Mouse (Mus musculus) hindbrain, embryonic 14.5 days (tissue): Measurements from ENCODE around the gene Gm4922. TPM values are rescaled to one million over a fixed set of nuclear protein-coding genes. Genes with fewer than 3 reads are reported as not detected.

Experiments used
- ATAC-seq: fragments of 200-750 bp; cut with Nextera tagmentation; 2 replicates; pipeline ENCODE4 v1.8.0; 2017; ENCODE audit warnings: moderate number of reproducible peaks, mild to moderate bottlenecking, moderate TSS enrichment, moderate library complexity; ENCODE audit not compliant: low FRiP score
- DNase-seq: peaks from one replicate; pipeline ENCODE4 v3.0.0-alpha.2; 2015; ENCODE audit warnings: low spot score
- H3K27ac ChIP-seq: fragments of 300-500 bp; sonication (generic); 2 replicates; pipeline ENCODE4 v1.5.1; 2014; ENCODE audit warnings: mild to moderate bottlenecking, moderate library complexity
- H3K27me3 ChIP-seq: fragments of 300-500 bp; sonication (generic); 2 replicates; pipeline ENCODE4 v1.6.1; 2014; ENCODE audit warnings: mild to moderate bottlenecking, low read length, mixed read lengths; ENCODE audit not compliant: control insufficient read depth, insufficient read depth
- H3K36me3 ChIP-seq: fragments of 300-500 bp; sonication (generic); replicated peaks from 2 replicates; pipeline ENCODE4 v1.6.1; 2014; ENCODE audit not compliant: control insufficient read depth, insufficient read depth
- H3K4me1 ChIP-seq: fragments of 300-500 bp; sonication (generic); replicated peaks from 2 replicates; pipeline ENCODE4 v1.6.1; 2014; ENCODE audit warnings: antibody characterized with exemption, low read length, mixed read lengths; ENCODE audit not compliant: control insufficient read depth, insufficient read depth
- H3K4me2 ChIP-seq: fragments of 300-500 bp; sonication (generic); replicated peaks from 2 replicates; pipeline ENCODE4 v1.6.1; 2014; ENCODE audit warnings: mild to moderate bottlenecking, moderate library complexity
- H3K4me3 ChIP-seq: fragments of 300-500 bp; sonication (generic); replicated peaks from 2 replicates; pipeline ENCODE4 v1.5.1; 2014; ENCODE audit warnings: mild to moderate bottlenecking, low read length
- H3K9ac ChIP-seq: fragments of 300-500 bp; sonication (generic); 2 replicates; pipeline ENCODE4 v1.6.1; 2014
- H3K9me3 ChIP-seq: fragments of 300-500 bp; sonication (generic); 2 replicates; pipeline ENCODE4 v1.6.1; 2016; ENCODE audit warnings: low read length; ENCODE audit not compliant: control insufficient read depth
- WGBS: fragments of 180-500 bp; shearing (Covaris S2); extraction: QIAGEN DNeasy Blood & Tissue Kit; methylation state at CpG from one replicate; pipeline ENCODE4 v1.1.7; 2014; 5-methylcytosine and 5-hydroxymethylcytosine counted together
- polyA plus RNA-seq: library from polyadenylated mRNA; unstranded; fragments of >200 nt; fragmentation: Nextera tagmentation; extraction: Ambion mirVana; gene quantifications from 2 replicates; pipeline ENCODE4 v1.2.1, GENCODE M21; 2014

Gm4922 gene
- polyA plus RNA-seq, 1 experiment from 2014 or later = 0.28 TPM

- H3K27ac ChIP-seq = peak overlapping the region; percentile 96
- no peaks in the 10 kb centered on the region for H3K36me3 ChIP-seq
- no peak for ATAC-seq
- H3K27me3 ChIP-seq = no peaks in the 10 kb centered on the region
- peak; percentile 35 for DNase-seq
- peak overlapping the region; percentile 90 for H3K9ac ChIP-seq
- 31% methylated on average over 6 of the region's 6 CpGs for WGBS
- H3K4me2 ChIP-seq = peak overlapping the region; percentile 76
- no peaks in the 10 kb centered on the region for H3K9me3 ChIP-seq
- peak overlapping the region; percentile 74 for H3K4me3 ChIP-seq
- H3K4me1 ChIP-seq = peaks cover 10% of the 10 kb centered on the region
Observed at GRCm38 (mm10) chr10:18742086-18742485, 44.5 kb downstream of the Gm4922 start.

GRCm38 (mm10) chr10:18741024-18741423, 45.6 kb downstream of the Gm4922 start:
- no peak for DNase-seq
- WGBS = 84% methylated on average over 8 of the region's 8 CpGs
- Histone ChIP-seq H3K9me3 (no peaks in the 10 kb centered on the region), H3K4me3 (peak overlapping the region; percentile 74), H3K4me1 (peaks cover 10% of the 10 kb centered on the region), H3K9ac (0 out of 2 replicates have a peak overlapping the region, but pooled peaks have one; percentile 90), H3K27ac (peak overlapping the region; percentile 96; the same call in 1 of the 2 replicates), H3K4me2 (peak overlapping the region; percentile 76), H3K27me3 (no peaks in the 10 kb centered on the region), H3K36me3 (no peaks in the 10 kb centered on the region)
- ATAC-seq = no peak

Other genes starting within 250 kb of the Gm4922 start
- gene Hebp2, start 240.7 kb downstream of the Gm4922 start, polyA plus RNA-seq = 13.5 and 14.2 TPM in 2 replicates
- 7.6 and 8.5 TPM in 2 replicates for gene Arfgef3, start 42.8 kb downstream of the Gm4922 start, polyA plus RNA-seq
- gene Perp, start 58.2 kb upstream of the Gm4922 start, polyA plus RNA-seq = 9.6 and 10.5 TPM in 2 replicates
- 2.9 and 3.0 TPM in 2 replicates for gene Tnfaip3, start 228.9 kb upstream of the Gm4922 start, polyA plus RNA-seq